Mouse (Mus musculus) frontal cortex, postnatal 36 days (tissue): ENCODE measurements around the gene Slc35b2.

Source experiments
- DNase-seq, 2 experiments: peaks; one replicate each; pipeline ENCODE4 v3.0.0; 2022; ENCODE audit warnings: low spot score in 2 of 2

The Slc35b2 gene

DNA sequence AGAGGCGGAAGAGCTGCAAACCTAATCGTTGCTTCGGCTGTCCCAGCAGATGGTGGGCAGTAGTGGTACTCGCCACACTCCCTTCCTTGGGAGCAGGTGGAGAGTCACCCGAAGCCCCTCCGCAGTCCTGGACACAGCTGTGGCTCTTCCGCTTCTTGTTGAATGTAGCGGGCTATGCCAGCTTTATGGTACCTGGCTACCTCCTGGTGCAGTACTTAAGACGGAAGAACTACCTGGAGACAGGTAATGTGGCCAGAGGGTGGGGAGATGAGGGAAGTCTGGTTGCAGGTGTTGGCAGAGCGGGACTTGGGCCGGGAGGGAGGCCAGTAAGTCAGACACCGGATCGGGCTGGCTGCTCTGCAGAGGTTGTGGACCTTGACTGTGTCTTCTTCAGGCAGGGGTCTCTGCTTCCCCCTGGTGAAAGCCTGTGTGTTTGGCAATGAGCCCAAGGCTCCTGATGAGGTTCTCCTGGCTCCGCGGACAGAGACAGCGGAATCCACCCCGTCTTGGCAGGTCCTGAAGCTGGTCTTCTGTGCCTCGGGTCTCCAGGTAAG is 934 bp downstream of the Slc35b2 start:
- DNase-seq, result no peak

DNA sequence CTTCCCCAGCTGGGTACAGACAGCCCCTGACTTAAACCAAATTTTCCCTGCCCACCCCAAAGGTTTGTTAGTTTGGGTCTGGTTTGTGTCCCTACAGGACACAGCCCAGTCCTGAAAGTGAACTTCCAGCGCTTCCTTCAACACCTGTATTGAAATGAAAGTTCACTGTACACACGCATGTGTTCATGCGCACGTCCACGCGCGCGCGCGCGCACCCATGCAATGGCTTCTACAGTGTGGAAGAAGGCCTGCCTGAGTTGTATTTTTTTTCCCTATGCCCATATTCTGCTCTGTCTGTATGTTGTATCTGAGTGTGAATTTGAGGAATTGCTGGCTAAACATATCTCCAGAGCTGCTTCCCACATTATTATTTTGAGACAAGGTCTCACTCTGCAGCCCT is 1.4 kb downstream of the Slc35b2 start:
- no peak for DNase-seq

DNA sequence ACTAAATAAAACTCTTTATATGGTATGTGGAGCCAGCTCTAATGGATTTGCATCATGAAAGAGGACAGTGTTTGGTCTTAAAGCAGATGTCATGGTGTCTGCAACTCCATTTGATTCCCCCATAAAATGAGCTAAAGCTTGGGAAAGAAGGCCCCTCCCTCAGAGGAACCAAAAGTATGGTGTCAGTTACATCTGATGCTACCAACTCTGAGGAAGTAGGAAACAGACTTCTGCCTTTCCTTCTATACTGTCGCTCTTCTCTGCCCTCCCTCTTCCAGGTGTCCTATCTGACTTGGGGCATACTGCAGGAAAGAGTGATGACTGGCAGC is 2.3 kb downstream of the Slc35b2 start:
- DNase-seq, result no peak

DNA sequence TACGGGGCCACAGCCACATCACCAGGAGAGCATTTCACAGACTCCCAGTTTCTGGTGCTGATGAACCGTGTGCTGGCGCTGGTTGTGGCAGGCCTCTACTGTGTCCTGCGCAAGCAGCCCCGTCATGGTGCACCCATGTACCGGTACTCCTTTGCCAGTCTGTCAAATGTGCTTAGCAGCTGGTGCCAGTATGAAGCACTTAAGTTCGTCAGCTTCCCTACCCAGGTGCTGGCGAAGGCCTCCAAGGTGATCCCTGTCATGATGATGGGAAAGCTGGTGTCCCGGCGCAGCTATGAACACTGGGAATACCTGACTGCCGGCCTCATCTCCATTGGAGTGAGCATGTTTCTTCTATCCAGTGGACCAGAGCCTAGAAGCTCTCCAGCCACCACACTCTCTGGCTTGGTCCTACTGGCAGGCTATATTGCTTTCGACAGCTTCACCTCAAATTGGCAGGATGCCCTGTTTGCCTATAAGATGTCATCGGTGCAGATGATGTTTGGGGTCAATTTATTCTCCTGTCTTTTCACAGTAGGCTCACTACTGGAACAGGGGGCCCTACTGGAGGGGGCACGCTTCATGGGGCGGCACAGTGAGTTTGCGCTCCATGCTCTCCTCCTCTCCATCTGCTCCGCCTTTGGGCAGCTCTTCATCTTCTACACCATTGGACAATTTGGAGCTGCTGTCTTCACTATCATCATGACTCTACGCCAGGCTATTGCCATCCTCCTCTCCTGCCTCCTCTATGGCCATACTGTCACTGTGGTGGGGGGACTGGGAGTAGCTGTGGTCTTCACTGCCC is 2.9 kb downstream of the Slc35b2 start:
- DNase-seq, result no peak

DNA sequence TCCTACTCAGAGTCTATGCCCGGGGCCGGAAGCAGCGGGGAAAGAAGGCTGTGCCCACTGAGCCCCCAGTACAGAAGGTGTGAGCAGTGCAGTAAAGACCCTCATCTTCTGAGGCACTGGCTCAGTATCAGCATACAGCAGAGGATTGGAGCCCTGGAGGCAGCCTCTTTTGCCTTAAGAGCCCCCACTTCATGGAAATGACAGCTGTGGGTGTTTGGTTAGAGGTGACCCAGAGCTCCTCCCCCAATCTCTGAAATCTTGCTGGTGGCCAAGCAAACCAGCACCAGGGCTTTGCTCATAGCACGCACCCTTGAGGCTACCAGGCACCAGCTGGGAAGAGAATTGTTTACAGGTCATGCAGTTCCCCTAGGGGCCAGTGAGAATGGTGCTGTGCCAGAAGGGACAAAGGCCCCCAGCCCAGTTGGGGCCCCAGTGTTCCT is 3.5 kb downstream of the Slc35b2 start:
- DNase-seq, result peak in 1 of 2 experiments; percentile 52

DNA sequence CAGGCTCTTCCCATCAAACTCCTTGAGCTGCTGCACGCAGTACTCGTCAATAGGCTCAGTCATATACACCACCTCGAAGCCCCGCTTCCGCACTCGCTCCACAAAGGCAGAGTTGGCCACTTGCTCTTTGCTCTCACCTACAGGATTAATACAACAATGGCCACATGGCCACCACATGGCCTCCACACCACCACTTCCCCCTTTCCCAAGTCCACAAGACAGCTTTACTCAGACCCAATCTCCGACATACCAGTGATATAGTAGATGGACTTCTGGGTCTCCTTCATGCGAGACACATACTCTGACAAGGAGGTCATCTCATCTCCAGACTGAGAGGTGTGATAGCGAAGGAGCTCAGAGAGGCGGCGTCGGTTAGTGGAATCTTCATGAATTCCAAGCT is 5.3 kb downstream of the Slc35b2 start:
- no peak for DNase-seq

DNA sequence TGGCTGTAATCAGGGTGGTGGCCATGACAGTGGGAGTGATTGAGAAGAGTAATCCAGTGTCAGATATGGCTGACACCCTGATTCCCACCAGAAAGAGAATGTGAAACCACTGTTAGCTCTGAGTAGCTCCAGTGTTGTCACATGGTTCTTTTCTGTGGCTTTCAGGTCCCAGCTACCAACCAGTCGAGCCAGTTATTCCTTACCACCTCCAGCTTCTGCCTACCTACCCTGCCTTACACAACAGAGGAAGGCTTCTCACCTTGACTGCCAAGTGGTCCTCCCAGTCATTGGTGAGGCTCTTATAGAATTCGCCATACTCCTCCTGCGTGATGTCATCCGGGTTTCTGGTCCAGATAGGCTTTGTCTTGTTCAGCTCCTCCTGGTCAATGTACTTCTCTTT is 6.3 kb downstream of the Slc35b2 start:
- DNase-seq, result no peak

DNA sequence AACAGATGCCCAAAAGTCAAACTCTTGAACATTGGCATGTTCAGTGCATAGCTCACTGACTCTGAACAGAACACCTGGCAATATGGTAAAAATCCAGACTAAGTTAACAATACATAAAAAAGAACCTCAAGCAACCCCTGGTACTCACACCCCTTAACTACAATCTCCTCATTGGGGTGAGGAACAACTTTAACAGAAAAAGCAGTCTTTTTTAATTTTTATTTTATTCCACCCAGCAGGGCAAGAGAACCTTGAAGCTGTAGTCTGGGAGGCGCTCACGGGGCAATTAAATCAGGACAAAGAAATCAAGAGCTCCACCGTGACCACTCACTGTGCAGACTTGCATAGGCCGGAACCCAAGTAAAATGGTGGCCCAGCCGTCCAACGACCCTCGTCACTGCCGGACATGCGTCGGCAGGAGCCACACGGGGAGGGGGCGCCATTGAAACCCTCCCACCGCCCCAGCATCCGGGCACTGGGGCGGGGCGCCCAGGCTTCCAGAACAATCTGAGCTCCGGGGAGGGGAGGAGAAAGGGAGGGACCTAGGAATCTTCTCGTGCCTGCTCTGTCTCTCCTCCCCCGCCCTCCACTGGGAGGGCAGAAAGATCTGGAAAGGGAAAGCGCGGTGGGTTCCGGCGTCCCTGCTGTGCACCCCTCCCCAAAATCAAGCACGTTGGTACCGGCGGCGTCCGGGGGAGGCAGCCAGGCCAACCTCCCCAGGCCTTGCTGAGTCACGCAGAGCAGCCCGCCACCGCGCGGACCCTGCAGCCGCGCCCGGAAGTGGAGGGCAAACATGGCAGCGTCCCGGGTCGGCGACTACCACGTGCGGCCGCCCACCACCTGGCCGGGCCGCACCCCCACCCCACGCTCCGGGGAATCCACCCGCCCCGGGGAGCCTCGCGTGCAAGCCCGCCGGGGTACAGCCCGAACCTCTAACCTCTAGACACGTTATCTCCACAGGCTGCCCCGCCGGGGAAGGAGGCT is 8.7 kb downstream of the Slc35b2 start:
- peak; percentile 74 to 76 for DNase-seq

DNA sequence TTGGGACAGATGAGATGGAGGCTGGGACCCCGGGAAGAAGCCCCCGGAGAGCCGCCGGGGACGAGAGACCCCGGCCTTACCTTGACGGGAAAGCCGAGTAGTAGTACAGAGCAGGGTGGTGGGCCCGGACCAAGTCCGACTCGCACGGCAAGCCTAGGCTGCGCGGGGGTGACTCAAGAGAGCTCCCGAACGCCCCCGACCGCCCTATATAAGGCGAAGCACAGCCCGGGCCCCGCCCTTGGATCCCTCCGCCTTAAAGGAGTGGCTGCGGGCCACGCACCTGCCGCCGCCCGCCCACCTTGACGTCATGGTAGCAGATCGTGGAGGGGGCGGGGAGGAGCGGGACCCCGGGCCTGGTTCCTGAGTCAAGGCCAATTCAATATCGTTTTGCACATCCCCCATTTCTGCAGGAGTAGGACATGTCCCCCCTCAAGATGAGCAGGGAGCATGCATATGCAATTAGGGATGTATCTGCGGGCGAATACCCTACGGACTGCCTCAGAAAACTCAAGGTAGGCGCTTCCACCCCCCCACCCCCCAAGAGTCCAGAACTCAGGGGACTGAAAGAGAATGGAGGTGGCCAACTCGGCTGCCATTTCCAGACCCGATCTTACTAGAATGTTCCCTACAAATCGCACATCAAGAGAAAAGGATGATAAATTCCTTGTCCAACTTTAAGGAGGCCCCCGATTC is 9.6 kb downstream of the Slc35b2 start, which contains the start of gene Hsp90ab1:
Gene Hsp90ab1 (minus strand): TSS at position 185 of the 693 bp plus-strand sequence.
- peak; percentile 99 for DNase-seq

DNA sequence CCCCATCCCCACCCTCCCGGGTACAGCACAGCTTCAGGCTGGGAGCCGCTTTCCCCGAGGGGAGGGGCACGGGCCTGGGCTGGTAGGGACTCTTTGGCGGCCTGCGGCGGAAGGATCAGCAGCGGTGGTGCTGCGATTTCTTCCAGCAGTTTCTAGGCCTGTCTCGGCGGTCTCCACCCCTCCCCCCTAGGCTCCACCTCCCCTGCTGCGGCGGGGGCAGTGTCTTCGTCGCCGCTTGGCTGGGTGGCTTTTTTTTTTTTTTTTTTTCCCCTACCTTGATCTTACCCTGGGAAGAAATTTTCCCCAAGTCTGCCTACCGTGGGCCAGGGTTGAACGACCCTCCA is 10.1 kb downstream of the Slc35b2 start:
- peak; percentile 97 to 98 for DNase-seq

DNA sequence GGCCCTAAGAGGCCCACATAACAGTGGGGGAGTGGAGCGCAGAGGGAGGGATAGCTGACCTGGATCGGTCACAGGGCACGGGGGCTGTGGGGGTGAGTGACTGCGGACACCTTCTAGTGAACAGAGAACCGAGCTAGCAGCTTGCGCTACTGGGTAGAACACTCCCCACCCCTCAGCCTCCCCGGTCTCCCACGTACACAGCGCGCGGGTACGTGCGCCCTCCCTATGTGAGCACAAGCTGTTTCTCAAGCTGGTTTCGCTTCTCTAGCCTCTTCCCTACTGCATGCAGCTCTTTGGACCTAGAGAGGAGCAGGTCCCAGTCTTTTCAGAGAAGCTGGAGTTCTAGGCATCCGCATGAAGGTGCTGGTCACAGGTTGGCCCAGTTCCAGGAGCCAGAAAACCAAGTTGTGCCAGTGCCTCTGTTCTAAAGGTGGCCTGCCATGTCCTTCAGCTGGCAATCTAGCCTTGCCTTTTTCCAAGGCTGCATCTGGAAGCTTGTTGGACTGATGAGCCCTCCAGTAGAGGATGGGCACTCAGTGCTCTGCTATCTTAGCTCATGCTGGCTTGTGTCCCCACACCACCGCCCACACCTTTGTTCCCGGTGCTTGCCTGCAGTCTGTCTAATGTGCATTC is 10.6 kb downstream of the Slc35b2 start:
- DNase-seq, result peak; percentile 87 to 89

DNA sequence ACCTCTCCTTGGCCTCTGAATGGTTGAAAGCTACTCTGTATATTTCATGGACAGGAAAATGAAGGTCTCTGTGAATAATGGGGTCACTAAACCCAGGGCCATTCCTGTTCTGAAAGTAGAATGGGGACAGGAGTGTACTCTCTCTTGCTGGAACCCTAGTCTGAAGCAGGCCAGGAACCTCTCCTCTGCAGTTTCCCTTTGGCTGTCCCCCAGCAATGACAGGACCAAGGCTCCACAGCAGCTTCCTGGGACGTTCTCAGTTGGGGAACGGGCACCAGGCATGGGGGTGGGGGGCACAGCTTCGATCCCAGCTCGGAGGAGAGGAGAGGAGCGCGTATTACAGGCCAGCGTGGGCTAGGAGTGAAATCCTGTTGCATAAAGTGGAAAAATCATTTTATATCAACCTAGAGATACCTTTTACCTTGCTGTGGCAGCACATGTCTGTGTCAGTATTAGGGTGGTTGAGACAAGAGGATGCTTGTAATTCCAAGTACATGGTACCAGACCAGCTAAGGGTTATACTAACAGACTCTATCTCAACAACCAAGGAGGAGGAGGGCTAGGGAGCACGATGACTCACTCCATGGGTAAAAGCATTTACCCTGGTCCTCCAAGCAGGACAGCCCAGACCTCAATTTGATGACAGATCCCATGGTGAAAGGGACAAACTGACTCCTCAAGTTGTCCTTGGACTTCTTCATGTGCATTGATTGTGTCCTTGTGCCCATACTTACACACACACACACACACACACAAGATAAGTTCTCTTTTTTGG is 11.6 kb downstream of the Slc35b2 start:
- no peak for DNase-seq

DNA sequence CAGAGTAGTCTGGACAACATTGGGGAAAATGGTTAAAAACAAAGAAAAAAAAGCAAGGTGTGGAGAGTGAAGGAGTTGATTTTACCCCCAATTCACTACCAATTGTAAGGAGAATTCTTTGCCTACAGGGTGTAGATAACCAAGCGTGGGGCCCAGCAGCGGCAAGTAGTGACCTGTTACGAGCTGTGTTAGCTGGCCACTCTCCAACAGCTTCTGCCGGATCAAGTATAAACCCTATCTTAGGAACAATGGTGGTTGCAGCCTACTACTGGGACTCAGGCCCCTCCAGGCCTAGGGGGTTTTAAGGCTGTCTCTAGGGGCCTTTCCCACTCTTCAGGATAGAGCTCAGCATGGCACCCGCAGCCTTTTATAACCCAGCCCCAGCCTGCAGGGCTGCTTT is 14.6 kb downstream of the Slc35b2 start:
- no peak for DNase-seq

DNA sequence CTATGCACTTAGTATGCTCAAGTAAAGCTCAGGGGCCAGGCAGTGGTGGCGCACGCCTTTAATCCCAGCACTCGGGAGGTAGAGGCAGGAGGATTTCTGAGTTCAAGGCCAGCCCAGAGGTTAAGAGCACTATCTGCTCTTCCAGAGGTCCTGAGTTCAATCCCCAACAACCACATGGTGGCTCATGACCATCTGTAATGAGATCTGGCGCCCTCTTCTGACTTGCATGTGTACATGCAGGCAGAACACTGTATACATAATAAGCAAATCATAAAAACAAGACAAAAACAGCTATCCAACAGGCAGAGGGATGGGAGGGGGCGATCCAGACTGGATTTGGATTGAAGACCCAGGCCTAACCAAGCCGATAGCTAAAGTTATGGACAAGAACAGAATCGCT is 15.2 kb downstream of the Slc35b2 start:
- no peak for DNase-seq

DNA sequence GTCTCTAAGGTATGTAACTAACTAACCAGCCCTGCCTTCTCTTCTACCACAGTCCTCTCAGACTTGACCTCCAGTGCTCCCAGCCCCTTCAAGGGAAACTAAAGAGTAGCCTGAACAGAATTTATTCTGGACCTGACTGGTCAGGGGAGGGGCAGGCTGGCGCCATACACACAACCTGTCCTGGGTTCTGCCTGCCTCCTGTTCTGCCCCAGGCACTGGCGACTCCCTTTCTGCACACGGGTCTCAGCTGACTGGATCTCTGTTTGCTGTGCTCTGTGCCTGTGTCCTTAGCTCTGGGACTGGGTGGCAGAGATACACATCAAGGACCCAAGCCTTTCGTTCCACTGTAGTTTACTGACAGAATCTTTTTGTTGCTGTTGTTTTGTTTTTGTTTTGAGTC is 15.9 kb downstream of the Slc35b2 start:
- DNase-seq, result no peak

DNA sequence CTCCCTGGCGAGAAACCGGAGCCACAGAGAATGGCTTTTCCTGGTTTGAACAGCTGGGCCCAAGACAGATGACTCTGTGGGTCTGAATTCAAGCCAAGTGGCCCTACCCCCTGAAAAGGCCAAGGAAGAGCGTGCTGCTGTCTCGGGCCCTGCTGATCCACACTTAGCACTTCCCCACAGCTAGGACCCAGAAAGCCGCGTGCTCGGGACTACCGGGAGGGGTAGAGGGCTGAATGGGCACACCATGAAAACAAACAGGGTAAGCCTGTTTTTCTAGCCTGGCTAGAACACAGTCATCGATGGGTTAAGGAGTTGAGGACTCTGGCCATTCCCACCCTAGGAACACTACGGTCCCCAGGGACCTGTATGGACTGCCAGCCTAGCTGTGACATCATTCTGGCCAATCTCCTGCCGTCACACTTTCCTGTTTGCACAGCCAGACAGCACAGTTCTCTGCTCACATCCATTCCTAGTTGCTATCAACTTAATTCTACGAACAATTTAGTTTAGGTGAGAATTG is 17.3 kb downstream of the Slc35b2 start:
- no peak for DNase-seq

DNA sequence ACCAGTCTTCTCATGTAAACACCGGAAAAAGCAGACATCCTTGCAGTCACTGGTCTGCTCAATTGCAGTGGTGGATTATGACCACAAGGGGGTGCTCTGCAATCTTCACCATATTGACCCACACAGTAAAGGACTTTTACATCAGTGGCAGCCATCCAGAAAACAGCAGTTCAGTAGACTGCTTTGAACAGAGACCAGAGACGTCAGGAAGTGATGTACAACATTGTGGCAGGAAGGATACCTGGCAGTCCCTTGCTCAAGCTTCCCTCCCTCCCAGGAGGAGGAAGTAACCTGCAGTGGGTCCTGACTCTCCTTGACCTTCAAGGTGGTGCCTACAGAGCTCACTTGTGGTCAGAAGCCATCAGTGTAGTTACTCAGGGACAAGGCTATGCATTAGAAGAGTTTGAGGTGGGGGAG is 17.9 kb downstream of the Slc35b2 start:
- peak in 1 of 2 experiments; percentile 65 for DNase-seq

DNA sequence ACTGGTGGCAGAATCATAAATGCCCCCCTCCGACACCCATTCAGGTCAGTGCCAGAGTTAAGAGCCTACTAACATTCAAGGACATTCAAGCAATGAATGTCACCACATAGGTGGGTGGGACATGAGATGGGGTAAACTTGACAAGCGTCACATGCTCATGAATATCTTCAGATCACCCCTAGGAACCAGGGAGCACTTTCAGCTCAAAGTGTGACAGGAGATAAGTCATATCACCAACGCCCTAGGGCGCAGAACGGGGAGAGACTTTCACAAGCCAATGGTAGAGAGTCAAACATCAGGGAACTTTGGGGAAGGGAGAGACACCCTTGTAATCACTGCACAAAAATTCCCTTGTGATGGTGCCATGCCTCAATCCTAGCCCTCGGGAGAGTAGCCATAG is 18.5 kb downstream of the Slc35b2 start:
- DNase-seq, result no peak

DNA sequence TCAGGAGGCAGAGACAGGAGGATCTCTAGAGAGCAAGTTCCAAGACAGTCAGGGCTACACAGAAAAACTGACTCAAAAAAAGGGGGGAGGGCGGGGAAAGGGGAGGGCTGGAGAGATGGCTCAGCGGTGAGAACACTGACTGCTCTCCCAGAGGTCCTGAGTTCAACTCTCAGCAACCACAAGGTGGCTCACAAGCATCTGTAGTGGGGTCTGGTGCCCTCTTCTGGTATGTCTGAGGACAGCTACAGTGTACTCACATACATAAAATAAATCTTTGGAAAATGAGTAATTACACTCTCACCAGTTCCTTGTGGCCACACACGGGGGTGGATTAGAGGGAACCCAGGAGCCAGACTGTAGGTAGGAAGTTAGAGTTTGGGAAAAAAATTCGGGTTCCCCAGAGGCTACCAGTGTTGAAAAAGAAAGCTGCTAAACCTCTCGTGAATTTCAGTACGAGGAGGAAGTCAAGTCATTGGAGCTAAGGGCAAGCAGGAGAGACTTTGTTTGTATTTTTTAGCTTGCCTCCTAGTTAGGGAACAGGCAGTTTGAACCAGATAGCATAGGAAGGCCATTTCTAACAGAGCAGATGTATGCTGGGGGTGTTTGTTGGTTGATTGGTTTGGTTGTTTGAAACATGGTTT is 19.2 kb downstream of the Slc35b2 start:
- DNase-seq, result no peak
